Mouse (Mus musculus): Measurements from ENCODE around the gene Akap2. TPM values are rescaled to one million over a fixed set of nuclear protein-coding genes. Genes with fewer than 3 reads are reported as not detected.

The Akap2 gene
- total and polyA plus RNA-seq, 3 experiments, result 1.7 to 7.2 TPM; not detected in 1

GRCm38 (mm10) chr4:57798286-57799018 is 81.0 kb downstream of the Akap2 start (continued):
- no peak for TF ChIP-seq EP300 (IDR thresholded peaks at IDR 0.05; ENCODE audit: low read depth in 1 of 2, low read length in 2 of 2)
- peak; percentile 68; the same call in 1 of the 2 replicates for TF ChIP-seq ZMIZ1 (IDR thresholded peaks at IDR 0.05; ENCODE audit: low read depth, low read length)
- TF ChIP-seq MYC (IDR thresholded peaks at IDR 0.05; ENCODE audit: low read depth, low read length), result peak; percentile 72; the same call in 1 of the 2 replicates
- TF ChIP-seq BHLHE40 (IDR thresholded peaks at IDR 0.05; ENCODE audit: borderline replicate concordance, low read depth, low read length), result no peak
- TF ChIP-seq USF1 (IDR thresholded peaks at IDR 0.05; ENCODE audit: low read depth, low read length), result peak; percentile 5; the same call in 1 of the 2 replicates
- TF ChIP-seq POLR2AphosphoS5 (IDR thresholded peaks at IDR 0.05; ENCODE audit: borderline replicate concordance, low read depth, low read length), result 0 out of 2 replicates have a peak, but pooled peaks have one; percentile 59

- Histone ChIP-seq H3K4me3 (ENCODE audit: control insufficient read depth in 1 of 2, insufficient read depth in 1 of 2, low read depth in 2 of 2, low read length in 2 of 2) (peak overlapping the region; percentile 30 to 44), H3K9me3 (replicated peaks; ENCODE audit: insufficient read depth, low read length) (no peaks in the 10 kb centered on the region), H3K27ac (ENCODE audit: control insufficient read depth, low read depth, low read length) (peak overlapping the region; percentile 90), H3K79me2 (ENCODE audit: control insufficient read depth, insufficient read depth, low read length, poor library complexity) (no peaks in the 10 kb centered on the region), H3K27me3 (ENCODE audit: control insufficient read depth in 1 of 2, insufficient read depth in 2 of 2, low read length in 2 of 2) (no peaks in the 10 kb centered on the region), H3K4me1 (ENCODE audit: control insufficient read depth in 1 of 2, insufficient read depth in 2 of 2, low read length in 2 of 2) (peaks cover 14 to 27% of the 10 kb centered on the region in 2 experiments), H3K9ac (ENCODE audit: control insufficient read depth, low read depth, low read length, poor library complexity, severe bottlenecking) (peak overlapping the region; percentile 66), H3K36me3 (ENCODE audit: control insufficient read depth in 1 of 2, insufficient read depth in 2 of 2, low read length in 2 of 2) (peaks cover 0 to 24% of the 10 kb centered on the region in 2 experiments; a peak in 2 of 4 replicates)
- peak; percentile 81 for DNase-seq (ENCODE audit: low read depth, low spot score)
- TF ChIP-seq CTCF (IDR thresholded peaks at IDR 0.05 in 2 of 3, conservative IDR thresholded peaks at IDR 0.05 in 1 of 3; ENCODE audit: control insufficient read depth in 1 of 3, insufficient read depth in 1 of 3, low read depth in 2 of 3, low read length in 3 of 3, poor library complexity in 1 of 3, severe bottlenecking in 1 of 3) (no peak), KAT2A (conservative IDR thresholded peaks at IDR 0.05; ENCODE audit: low read depth, low read length) (no peak), HCFC1 (IDR thresholded peaks at IDR 0.05; ENCODE audit: low read depth, low read length) (no peak; the same call in 1 of the 2 replicates), ZMIZ1 (IDR thresholded peaks at IDR 0.05; ENCODE audit: low read depth, low read length) (no peak), ZNF384 (IDR thresholded peaks at IDR 0.05; ENCODE audit: low read depth, low read length) (no peak), ZKSCAN1 (IDR thresholded peaks at IDR 0.05; ENCODE audit: low read depth, low read length) (no peak), CHD2 (IDR thresholded peaks at IDR 0.05; ENCODE audit: low read length) (no peak), POLR2AphosphoS5 (IDR thresholded peaks at IDR 0.05; ENCODE audit: borderline replicate concordance, low read depth, low read length) (no peak), RCOR1 (IDR thresholded peaks at IDR 0.05; ENCODE audit: low read depth, low read length) (peak; percentile 36; the same call in 1 of the 2 replicates), JUND (IDR thresholded peaks at IDR 0.05; ENCODE audit: low read depth, low read length) (no peak), UBTF (IDR thresholded peaks at IDR 0.05; ENCODE audit: borderline replicate concordance, insufficient read depth, low read depth, low read length) (no peak), MXI1 (IDR thresholded peaks at IDR 0.05; ENCODE audit: low read depth, low read length) (no peak), ZC3H11A (IDR thresholded peaks at IDR 0.05; ENCODE audit: low read depth, low read length) (no peak), USF2 (IDR thresholded peaks at IDR 0.05; ENCODE audit: borderline replicate concordance in 1 of 2, insufficient read depth in 1 of 2, low read depth in 1 of 2, low read length in 2 of 2) (no peak), USF1 (IDR thresholded peaks at IDR 0.05; ENCODE audit: low read depth, low read length) (no peak), ELF1 (IDR thresholded peaks at IDR 0.05; ENCODE audit: low read depth, low read length) (no peak), NRF1 (IDR thresholded peaks at IDR 0.05; ENCODE audit: insufficient read depth, low read depth, low read length, poor library complexity, severe bottlenecking) (no peak), SMC3 (IDR thresholded peaks at IDR 0.05; ENCODE audit: low read depth, low read length) (no peak), TAL1 (IDR thresholded peaks at IDR 0.05; ENCODE audit: low read length) (peak; percentile 76), MYB (IDR thresholded peaks at IDR 0.05; ENCODE audit: low read depth, low read length) (no peak), MYC (IDR thresholded peaks at IDR 0.05; ENCODE audit: low read depth, low read length) (no peak), ETS1 (IDR thresholded peaks at IDR 0.05; ENCODE audit: low read depth, low read length) (peak; percentile 75), CHD1 (IDR thresholded peaks at IDR 0.05; ENCODE audit: low read depth, low read length) (peak; percentile 98), BHLHE40 (IDR thresholded peaks at IDR 0.05; ENCODE audit: borderline replicate concordance, low read depth, low read length) (0 out of 2 replicates have a peak, but pooled peaks have one; percentile 15), NELFE (IDR thresholded peaks at IDR 0.05; ENCODE audit: low read depth, low read length) (peak; percentile 41; the same call in 1 of the 2 replicates), GATA1 (IDR thresholded peaks at IDR 0.05; ENCODE audit: low read depth, low read length) (peak; percentile 96), SIN3A (IDR thresholded peaks at IDR 0.05; ENCODE audit: low read length) (peak; percentile 76), POLR2AphosphoS2 (IDR thresholded peaks at IDR 0.05; ENCODE audit: low read length) (no peak), GABPA (IDR thresholded peaks at IDR 0.05; ENCODE audit: low read depth, low read length) (no peak), MAX (IDR thresholded peaks at IDR 0.05; ENCODE audit: low read length) (no peak), MEF2A (IDR thresholded peaks at IDR 0.05; ENCODE audit: extremely low read depth, insufficient replicate concordance, low read depth, low read length, poor library complexity, severe bottlenecking) (no peak)
These were observed 81.8 kb downstream of the Akap2 start for GRCm38 (mm10) chr4:57799297-57799696.
